Mouse (Mus musculus): ENCODE data around the gene Sstr3. TPM values are rescaled to one million over a fixed set of nuclear protein-coding genes. Genes with fewer than 3 reads are reported as not detected.

The Sstr3 gene
- total RNA-seq, 1 experiment from 2014 or later = not detected

DNA sequence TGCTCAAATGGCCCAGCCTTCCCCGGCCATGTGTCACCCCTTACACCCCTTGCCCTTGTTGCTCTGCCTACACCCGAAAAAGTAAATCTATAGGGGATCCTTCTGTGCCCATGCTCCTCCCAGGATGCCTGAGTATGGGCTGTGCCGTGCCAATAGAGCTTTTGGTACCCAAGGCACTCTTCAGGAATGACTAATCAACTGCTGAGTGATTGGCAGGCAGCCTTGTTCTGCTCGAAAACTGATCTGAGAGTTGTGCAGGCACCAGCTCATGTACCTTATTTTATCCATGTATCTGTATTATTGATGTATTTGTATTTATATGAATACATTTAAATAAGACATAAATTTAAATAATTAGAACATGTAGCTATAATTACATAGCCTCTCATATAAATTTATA, 57.4 kb downstream of the Sstr3 start:
- no peak for ATAC-seq (replicated peaks in 1 of 2; ENCODE audit: insufficient read depth in 1 of 2, low FRiP score in 2 of 2, low TSS enrichment in 1 of 2, low read depth in 1 of 2, poor library complexity in 2 of 2, severe bottlenecking in 2 of 2)

Other genes starting within 250 kb of the Sstr3 start
- gene Csf2rb2, start 239.0 kb downstream of the Sstr3 start, total RNA-seq (2017) = 1.7 and 3.3 TPM in 2 replicates
- gene Csf2rb, start 218.9 kb downstream of the Sstr3 start, total RNA-seq (2017) = 21.4 and 24.5 TPM in 2 replicates
- 0.75 TPM in 1 of 2 replicates, not detected in the other for gene Tex33, start 148.8 kb downstream of the Sstr3 start, total RNA-seq (2017)
- gene Tst, start 138.8 kb downstream of the Sstr3 start, total RNA-seq (2017) = 9.5 and 16.6 TPM in 2 replicates
- 19.4 and 24.1 TPM in 2 replicates for gene Mpst, start 138.3 kb downstream of the Sstr3 start, total RNA-seq (2017)
- gene Kctd17, start 116.1 kb downstream of the Sstr3 start, total RNA-seq (2017) = 17.7 and 21.4 TPM in 2 replicates
- gene Tmprss6, start 76.1 kb downstream of the Sstr3 start, total RNA-seq (2017) = not detected in 2 replicates
- 2.6 and 2.9 TPM in 2 replicates for gene Il2rb, start 49.4 kb downstream of the Sstr3 start, total RNA-seq (2017)
- 1.3 and 2.5 TPM in 2 replicates for gene C1qtnf6, start 13.3 kb downstream of the Sstr3 start, total RNA-seq (2017)
- 145 and 153 TPM in 2 replicates for gene Rac2, start 28.1 kb upstream of the Sstr3 start, total RNA-seq (2017)
- 50.4 and 75.4 TPM in 2 replicates for gene Cyth4, start 52.4 kb upstream of the Sstr3 start, total RNA-seq (2017)
- 0.20 and 1.3 TPM in 2 replicates for gene Elfn2, start 174.1 kb upstream of the Sstr3 start, total RNA-seq (2017)
- gene Mfng, start 228.8 kb upstream of the Sstr3 start, total RNA-seq (2017) = 45.7 and 53.7 TPM in 2 replicates

Data from hematopoietic stem cell, adult 5-6 weeks (primary cell).